In genomic region chr5:141754278-141754677, GRCm38 (mm10) we compare ENCODE assay signal across 9 mouse cellular contexts.
DNase-seq lines count a peak whose midpoint lies in the region; ATAC-seq lines count a peak whose summit lies in the region.
"Had no signal": no experiment of that assay in that cellular context is flagged by ENCODE, and none has a peak within 500 bp of the region (broad histone marks: within the 10 kb centered on the region; RNA-seq: fewer than 3 reads in every experiment).

No protein-coding gene starts in this region.

- 0 out of 2 replicates have a peak, but pooled peaks have one; percentile 55 for ATAC-seq in midbrain, embryonic 11.5 days (ENCODE audit: low FRiP score)

- no peak for DNase-seq in midbrain, embryonic 11.5 days (ENCODE audit: low spot score, missing footprints)
- DNase-seq in midbrain, embryonic 10.5 days (ENCODE audit: low spot score), result no peak
- DNase-seq in frontal cortex, postnatal 36 days (ENCODE audit: low spot score in 2 of 2), result peak; percentile 56 to 57
- peak; percentile 24 for DNase-seq in left cerebral cortex, adult 11 months (ENCODE audit: low spot score)
- DNase-seq in right cerebral cortex, postnatal 25 days, result peak; percentile 34
- DNase-seq in lung, postnatal 25 days (ENCODE audit: low spot score), result no peak
- no peak for DNase-seq in spleen, adult 12 weeks (ENCODE audit: low spot score)
- DNase-seq in lung, postnatal 10 days, result no peak

- H3K9me3 ChIP-seq in midbrain, embryonic 11.5 days (ENCODE audit: control insufficient read depth, low read length), result no peaks in the 10 kb centered on the region
- no peaks in the 10 kb centered on the region for H3K9me3 ChIP-seq in midbrain, embryonic 10.5 days (replicated peaks)
- H3K9me3 ChIP-seq: lung, embryonic 15.5 days had no signal

- whole genome bisulfite sequencing in midbrain, embryonic 11.5 days, result 35% methylated on average over 7 of the region's 7 CpGs
- 37% methylated on average over 7 of the region's 7 CpGs for WGBS in midbrain, embryonic 10.5 days

- H3K9ac ChIP-seq in midbrain, embryonic 11.5 days (ENCODE audit: low read length), result no peak overlapping the region
- H3K9ac ChIP-seq: lung, embryonic 15.5 days had no signal

- no peak overlapping the region; the same call in 1 of the 2 replicates for H3K27ac ChIP-seq in midbrain, embryonic 11.5 days (ENCODE audit: low read depth, low read length)
- H3K27ac ChIP-seq in midbrain, embryonic 10.5 days (replicated peaks), result no peak overlapping the region
- H3K27ac ChIP-seq: lung, embryonic 15.5 days had no signal

- no peak overlapping the region for H3K4me2 ChIP-seq in midbrain, embryonic 11.5 days
- H3K4me2 ChIP-seq: lung, embryonic 15.5 days had no signal

- no peaks in the 10 kb centered on the region for H3K27me3 ChIP-seq in midbrain, embryonic 11.5 days (ENCODE audit: control insufficient read depth, insufficient read depth, low read length)
- no peaks in the 10 kb centered on the region for H3K27me3 ChIP-seq in midbrain, embryonic 10.5 days (ENCODE audit: low read depth, poor library complexity, severe bottlenecking)
- H3K27me3 ChIP-seq: lung, embryonic 15.5 days had no signal

- H3K4me3 ChIP-seq in midbrain, embryonic 11.5 days (ENCODE audit: low read depth, low read length), result no peak overlapping the region
- no peak overlapping the region for H3K4me3 ChIP-seq in midbrain, embryonic 10.5 days
- H3K4me3 ChIP-seq: lung, embryonic 15.5 days had no signal

- H3K36me3 ChIP-seq in midbrain, embryonic 11.5 days (ENCODE audit: control insufficient read depth, insufficient read depth, low read length), result no peaks in the 10 kb centered on the region
- no peaks in the 10 kb centered on the region for H3K36me3 ChIP-seq in midbrain, embryonic 10.5 days
- H3K36me3 ChIP-seq: lung, embryonic 15.5 days had no signal

- H3K4me1 ChIP-seq in midbrain, embryonic 11.5 days (ENCODE audit: control insufficient read depth, insufficient read depth, low read length), result peaks cover 5% of the 10 kb centered on the region
- H3K4me1 ChIP-seq in midbrain, embryonic 10.5 days, result peaks cover 14% of the 10 kb centered on the region

Comparison
In these comparisons a context has a peak if more than half of its experiments do, and no peak if none do; other contexts are left out.
1. DNase-seq: peak in frontal cortex, postnatal 36 days (2 of 2), left cerebral cortex, adult 11 months (single experiment) and right cerebral cortex, postnatal 25 days (single experiment); none in midbrain, embryonic 11.5 days (single experiment), midbrain, embryonic 10.5 days (single experiment), lung, postnatal 25 days (single experiment), spleen, adult 12 weeks (single experiment) and lung, postnatal 10 days (single experiment).